Mouse (Mus musculus) spleen, adult 2 months (tissue): ENCODE measurements around the gene Zfp691.

Experiments used
- CTCF ChIP-seq: fragments of 200-500 bp; IDR thresholded peaks from 2 replicates; pipeline ENCODE4 v1.5.1; 2011; ENCODE audit warnings: mild to moderate bottlenecking, inconsistent platforms; ENCODE audit not compliant: insufficient read depth, insufficient read length, insufficient replicate concordance; ENCODE audit errors: extremely low read depth
- POLR2A ChIP-seq: fragments of 200-500 bp; IDR thresholded peaks from 2 replicates; pipeline ENCODE4 v1.6.1; 2011; ENCODE audit warnings: low read depth, low read length, inconsistent platforms

- TF ChIP-seq POLR2A (no peak), CTCF (no peak)
These were observed 35.8 kb downstream of the Zfp691 start for GRCm38 (mm10) chr4:119138171-119138570.
